Mouse (Mus musculus) cerebellum, adult 2 months (tissue): ENCODE results near the gene Fam129b.

ENCODE experiments used
- CTCF ChIP-seq: fragments of 200-500 bp; IDR thresholded peaks from 2 replicates; pipeline ENCODE4 v1.5.1; 2011; ENCODE audit warnings: low read depth, mild to moderate bottlenecking, control low read depth, low read length, moderate library complexity, borderline replicate concordance; ENCODE audit not compliant: insufficient read depth
- POLR2A ChIP-seq: fragments of 200-500 bp; IDR thresholded peaks from 2 replicates; pipeline ENCODE4 v1.6.1; 2011; ENCODE audit warnings: low read length, control low read depth, borderline replicate concordance; ENCODE audit not compliant: insufficient read depth

DNA sequence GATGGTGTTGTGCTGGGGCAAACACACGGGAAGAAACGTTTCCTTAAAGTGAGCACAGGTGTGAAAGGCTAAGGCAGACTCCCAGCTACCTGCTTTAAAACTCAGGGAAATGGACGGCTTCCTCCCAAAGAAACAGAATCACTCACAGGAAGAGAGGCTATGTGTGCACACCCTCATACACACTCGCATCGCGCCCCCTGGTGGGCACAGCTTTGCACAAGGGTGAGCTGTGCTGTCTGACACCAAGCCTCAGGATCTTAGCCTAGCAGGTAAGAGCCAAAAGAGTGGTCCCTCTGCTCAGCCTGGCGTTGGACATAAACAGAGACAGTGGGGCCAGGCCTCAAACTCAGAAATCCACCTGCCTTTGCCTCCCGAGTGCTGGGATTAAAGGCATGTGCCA lies 21.7 kb upstream of the Fam129b start:
- TF ChIP-seq CTCF (peak; percentile 98), POLR2A (no peak)
